Mouse (Mus musculus): ENCODE measurements at regions not wholly inside any gene's neighbourhood (a gene's known extent, or its start where the extent isn't known, plus 50 kb on each side); places are given as distances from the start of the nearest gene placed in this dataset.
"Not testable (repeated sequence)": the region's sequence is repeated elsewhere in the genome, so short reads cannot be mapped to it uniquely, and the experiment has no call there.

DNA sequence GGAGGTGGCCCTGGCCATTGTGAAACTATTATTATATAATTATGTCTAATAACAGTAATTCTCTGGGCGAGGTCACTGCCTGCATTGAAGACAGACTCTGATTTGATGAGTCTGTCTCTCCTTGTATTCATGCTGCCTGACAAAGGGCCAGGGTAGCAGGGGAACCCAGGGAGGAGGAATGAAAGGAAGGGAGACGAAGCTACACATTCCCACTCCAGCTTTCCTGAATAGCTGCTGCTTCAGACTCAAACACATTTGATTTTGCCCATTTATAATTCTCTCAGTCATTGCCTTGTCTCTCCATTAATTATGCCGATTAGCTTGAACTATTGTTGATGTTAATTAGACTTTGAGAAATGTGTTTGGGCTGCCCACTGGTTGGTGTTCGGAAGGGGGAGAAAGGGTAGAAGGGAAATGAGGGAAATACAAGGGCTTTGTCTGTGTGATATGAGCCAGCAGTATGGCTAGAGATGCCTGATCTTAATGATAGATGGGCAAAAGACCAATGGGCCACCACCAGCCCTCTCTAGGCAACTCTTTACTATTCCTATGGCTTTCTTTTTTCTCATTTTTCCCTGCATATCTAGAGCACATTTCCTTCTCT lies 881.8 kb downstream of the Gm9195 start:
- TF ChIP-seq POLR2A (IDR thresholded peaks at IDR 0.05; ENCODE audit: low read depth, low read length) (no peak), CTCF (conservative IDR thresholded peaks at IDR 0.05; ENCODE audit: insufficient read depth, insufficient read length, low read depth, low read length) (no peak)
- 87% methylated on average over 4 of the region's 4 CpGs for WGBS
- DNase-seq = no peak
- H3K4me1 ChIP-seq (ENCODE audit: control insufficient read depth, insufficient read depth, low read length) = no peaks in the 10 kb centered on the region
- H3K4me3 ChIP-seq (ENCODE audit: insufficient read depth, low read depth, low read length) = no peak overlapping the region
- no peaks in the 10 kb centered on the region for H3K27me3 ChIP-seq (replicated peaks; ENCODE audit: control insufficient read depth, insufficient read depth, low read length)
- H3K27ac ChIP-seq (ENCODE audit: insufficient read depth, low read depth, low read length) = no peak overlapping the region
- no peaks in the 10 kb centered on the region for H3K36me3 ChIP-seq (ENCODE audit: control insufficient read depth, insufficient read depth, low read length)

GRCm38 (mm10) chr14:71603710-71604109 lies 887.9 kb downstream of the Gm9195 start:
- no peak for DNase-seq
- no peak for TF ChIP-seq CTCF (conservative IDR thresholded peaks at IDR 0.05; ENCODE audit: insufficient read depth, insufficient read length, low read depth, low read length)
- TF ChIP-seq POLR2A (IDR thresholded peaks at IDR 0.05; ENCODE audit: low read depth, low read length) = no peak
- Histone ChIP-seq H3K36me3 (ENCODE audit: control insufficient read depth, insufficient read depth, low read length) (no peaks in the 10 kb centered on the region), H3K4me1 (ENCODE audit: control insufficient read depth, insufficient read depth, low read length) (no peaks in the 10 kb centered on the region), H3K4me3 (ENCODE audit: insufficient read depth, low read depth, low read length) (no peak overlapping the region), H3K27ac (ENCODE audit: insufficient read depth, low read depth, low read length) (no peak overlapping the region), H3K27me3 (replicated peaks; ENCODE audit: control insufficient read depth, insufficient read depth, low read length) (no peaks in the 10 kb centered on the region)
- WGBS = 76% methylated on average over 2 of the region's 2 CpGs

- Histone ChIP-seq H3K4me3 (ENCODE audit: insufficient read depth, low read depth, low read length) (no peak overlapping the region), H3K4me1 (ENCODE audit: control insufficient read depth, insufficient read depth, low read length) (no peaks in the 10 kb centered on the region), H3K27ac (ENCODE audit: insufficient read depth, low read depth, low read length) (no peak overlapping the region), H3K36me3 (ENCODE audit: control insufficient read depth, insufficient read depth, low read length) (no peaks in the 10 kb centered on the region), H3K27me3 (replicated peaks; ENCODE audit: control insufficient read depth, insufficient read depth, low read length) (no peaks in the 10 kb centered on the region)
- DNase-seq = peak; percentile 28
- TF ChIP-seq CTCF (conservative IDR thresholded peaks at IDR 0.05; ENCODE audit: insufficient read depth, insufficient read length, low read depth, low read length) (no peak), POLR2A (IDR thresholded peaks at IDR 0.05; ENCODE audit: low read depth, low read length) (no peak)
- WGBS = 41% methylated on average over 3 of the region's 3 CpGs
These were observed 893.8 kb downstream of the Gm9195 start for GRCm38 (mm10) chr14:71597859-71598258.

GRCm38 (mm10) chr14:71588694-71589240 lies 902.9 kb downstream of the Gm9195 start:
- no peak for DNase-seq
- TF ChIP-seq POLR2A (IDR thresholded peaks at IDR 0.05; ENCODE audit: low read depth, low read length) (no peak), CTCF (conservative IDR thresholded peaks at IDR 0.05; ENCODE audit: insufficient read depth, insufficient read length, low read depth, low read length) (no peak)
- no peak overlapping the region for H3K27ac ChIP-seq (ENCODE audit: insufficient read depth, low read depth, low read length)
- no peaks in the 10 kb centered on the region for H3K4me1 ChIP-seq (ENCODE audit: control insufficient read depth, insufficient read depth, low read length)
- no peak overlapping the region for H3K4me3 ChIP-seq (ENCODE audit: insufficient read depth, low read depth, low read length)
- H3K36me3 ChIP-seq (ENCODE audit: control insufficient read depth, insufficient read depth, low read length) = no peaks in the 10 kb centered on the region
- H3K27me3 ChIP-seq (replicated peaks; ENCODE audit: control insufficient read depth, insufficient read depth, low read length) = no peaks in the 10 kb centered on the region
- WGBS = 34% methylated on average over 1 of the region's 1 CpGs

DNA sequence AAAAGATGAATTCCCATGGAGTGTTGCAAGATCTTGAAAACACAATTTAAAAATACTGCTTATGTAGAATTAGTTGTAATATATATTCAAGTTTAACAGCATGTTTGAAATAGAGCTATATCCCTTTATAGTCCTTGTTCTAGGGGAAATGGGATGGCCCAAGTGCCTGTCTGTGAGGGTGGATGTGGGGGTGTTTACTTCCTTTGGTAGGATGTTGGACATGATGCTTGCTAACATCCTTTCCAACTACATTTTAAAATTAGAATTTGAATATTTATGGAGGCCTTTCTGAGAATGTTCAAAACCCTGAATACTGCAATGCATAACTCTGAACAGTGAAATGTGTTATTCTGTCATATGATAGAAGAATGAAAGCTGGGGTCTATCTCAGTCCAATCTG lies 903.6 kb downstream of the Gm9195 start:
- TF ChIP-seq CTCF (conservative IDR thresholded peaks at IDR 0.05; ENCODE audit: insufficient read depth, insufficient read length, low read depth, low read length) = no peak
- no peak for TF ChIP-seq POLR2A (IDR thresholded peaks at IDR 0.05; ENCODE audit: low read depth, low read length)
- Histone ChIP-seq H3K27ac (ENCODE audit: insufficient read depth, low read depth, low read length) (no peak overlapping the region), H3K4me1 (ENCODE audit: control insufficient read depth, insufficient read depth, low read length) (no peaks in the 10 kb centered on the region), H3K4me3 (ENCODE audit: insufficient read depth, low read depth, low read length) (no peak overlapping the region), H3K27me3 (replicated peaks; ENCODE audit: control insufficient read depth, insufficient read depth, low read length) (no peaks in the 10 kb centered on the region), H3K36me3 (ENCODE audit: control insufficient read depth, insufficient read depth, low read length) (no peaks in the 10 kb centered on the region)
- DNase-seq = no peak

DNA sequence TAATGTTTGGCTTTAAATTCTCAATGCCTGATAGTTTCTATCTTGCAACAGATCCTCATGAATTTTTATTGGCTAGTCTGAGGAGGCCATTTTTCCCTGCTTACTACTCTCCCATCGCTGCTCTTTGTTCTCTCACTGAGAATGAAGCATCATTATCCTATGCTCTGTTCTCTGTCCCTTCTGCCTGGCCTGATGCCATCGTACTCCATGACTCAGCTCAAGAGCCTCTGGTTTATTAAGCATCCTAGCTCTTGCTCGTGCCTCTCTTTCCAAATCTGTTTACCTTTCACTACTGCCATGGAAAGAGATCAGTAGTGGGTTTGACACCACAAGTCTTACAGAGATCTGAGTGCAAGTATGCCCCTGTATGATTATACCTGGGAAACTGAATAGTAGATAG lies 926.8 kb downstream of the Gm9195 start:
- Histone ChIP-seq H3K4me1 (ENCODE audit: control insufficient read depth, insufficient read depth, low read length) (no peaks in the 10 kb centered on the region), H3K27me3 (replicated peaks; ENCODE audit: control insufficient read depth, insufficient read depth, low read length) (no peaks in the 10 kb centered on the region), H3K4me3 (ENCODE audit: insufficient read depth, low read depth, low read length) (no peak overlapping the region), H3K36me3 (ENCODE audit: control insufficient read depth, insufficient read depth, low read length) (no peaks in the 10 kb centered on the region), H3K27ac (ENCODE audit: insufficient read depth, low read depth, low read length) (no peak overlapping the region)
- no peak for DNase-seq
- 81% methylated on average over 3 of the region's 3 CpGs for WGBS
- no peak for TF ChIP-seq POLR2A (IDR thresholded peaks at IDR 0.05; ENCODE audit: low read depth, low read length)
- no peak for TF ChIP-seq CTCF (conservative IDR thresholded peaks at IDR 0.05; ENCODE audit: insufficient read depth, insufficient read length, low read depth, low read length)

- TF ChIP-seq CTCF (conservative IDR thresholded peaks at IDR 0.05; ENCODE audit: insufficient read depth, insufficient read length, low read depth, low read length) = no peak
- TF ChIP-seq POLR2A (IDR thresholded peaks at IDR 0.05; ENCODE audit: low read depth, low read length) = no peak
- H3K36me3 ChIP-seq (ENCODE audit: control insufficient read depth, insufficient read depth, low read length) = no peaks in the 10 kb centered on the region
- 85% methylated on average over 4 of the region's 4 CpGs for WGBS
- no peak overlapping the region for H3K4me3 ChIP-seq (ENCODE audit: insufficient read depth, low read depth, low read length)
- no peak overlapping the region for H3K27ac ChIP-seq (ENCODE audit: insufficient read depth, low read depth, low read length)
- no peaks in the 10 kb centered on the region for H3K27me3 ChIP-seq (replicated peaks; ENCODE audit: control insufficient read depth, insufficient read depth, low read length)
- H3K4me1 ChIP-seq (ENCODE audit: control insufficient read depth, insufficient read depth, low read length) = no peaks in the 10 kb centered on the region
- no peak for DNase-seq
These were observed 929.7 kb downstream of the Gm9195 start for GRCm38 (mm10) chr14:71561906-71562305.

- not testable (repeated sequence) for H3K27me3 ChIP-seq (replicated peaks; ENCODE audit: control insufficient read depth, insufficient read depth, low read length); H3K4me1 ChIP-seq (ENCODE audit: control insufficient read depth, insufficient read depth, low read length); H3K4me3 ChIP-seq (ENCODE audit: insufficient read depth, low read depth, low read length); H3K36me3 ChIP-seq (ENCODE audit: control insufficient read depth, insufficient read depth, low read length); DNase-seq; H3K27ac ChIP-seq (ENCODE audit: insufficient read depth, low read depth, low read length)
- 94% methylated on average over 2 of the region's 3 CpGs for WGBS
These were observed 937.3 kb downstream of the Gm9195 start for GRCm38 (mm10) chr14:71554324-71554723.
